Mouse (Mus musculus): ENCODE data around the gene Kansl3. TPM values are rescaled to one million over a fixed set of nuclear protein-coding genes. Genes with fewer than 3 reads are reported as not detected.

Gene Kansl3
- 10 to 100 TPM; 60.0 to 93.5 (median 78.2) TPM for total RNA-seq (2022)

GRCm38 (mm10) chr1:36368969-36369645 is at the start of gene Kansl3:
Kansl3 (minus strand) TSS chr1:36369181.
- peak; percentile 55 to 79 for DNase-seq (ENCODE audit: low spot score in 2 of 2)

- DNase-seq (ENCODE audit: low spot score in 2 of 2): no peak
Measured at GRCm38 (mm10) chr1:36404531-36404930, 35.5 kb upstream of the Kansl3 start.

GRCm38 (mm10) chr1:36401509-36401908 is 32.5 kb upstream of the Kansl3 start:
- DNase-seq (ENCODE audit: low spot score in 2 of 2): no peak

GRCm38 (mm10) chr1:36397041-36397440 is 28.1 kb upstream of the Kansl3 start:
- DNase-seq (ENCODE audit: low spot score in 2 of 2): no peak

- DNase-seq (ENCODE audit: low spot score in 2 of 2): no peak
Measured at GRCm38 (mm10) chr1:36379582-36379981, 10.6 kb upstream of the Kansl3 start.

GRCm38 (mm10) chr1:36378880-36379279 is 9.9 kb upstream of the Kansl3 start:
- DNase-seq (ENCODE audit: low spot score in 2 of 2): no peak

- DNase-seq (ENCODE audit: low spot score in 2 of 2): no peak
Measured at GRCm38 (mm10) chr1:36371934-36372845, 3.2 kb upstream of the Kansl3 start, which contains the start of gene Fer1l5. Fer1l5 (plus strand) TSS chr1:36372291.

GRCm38 (mm10) chr1:36370918-36371317 is 1.9 kb upstream of the Kansl3 start:
- no peak for DNase-seq (ENCODE audit: low spot score in 2 of 2)

- DNase-seq (ENCODE audit: low spot score in 2 of 2): peak in 1 of 2 experiments; percentile 11
Measured at GRCm38 (mm10) chr1:36368112-36368968, 641 bp downstream of the Kansl3 start.

- DNase-seq (ENCODE audit: low spot score in 2 of 2): no peak
Measured at GRCm38 (mm10) chr1:36367698-36368097, 1.3 kb downstream of the Kansl3 start.

- DNase-seq (ENCODE audit: low spot score in 2 of 2): no peak
Measured at GRCm38 (mm10) chr1:36356955-36357695, 11.9 kb downstream of the Kansl3 start.

GRCm38 (mm10) chr1:36352351-36352750 is 16.6 kb downstream of the Kansl3 start:
- peak; percentile 55 to 69 for DNase-seq (ENCODE audit: low spot score in 2 of 2)

GRCm38 (mm10) chr1:36342547-36342946 is 26.4 kb downstream of the Kansl3 start:
- no peak for DNase-seq (ENCODE audit: low spot score in 2 of 2)

GRCm38 (mm10) chr1:36332955-36333887 is 35.8 kb downstream of the Kansl3 start:
- no peak for DNase-seq (ENCODE audit: low spot score in 2 of 2)

GRCm38 (mm10) chr1:36331743-36332142 is 37.2 kb downstream of the Kansl3 start:
- no peak for DNase-seq (ENCODE audit: low spot score in 2 of 2)

- DNase-seq (ENCODE audit: low spot score in 2 of 2): peak; percentile 43 to 50
Measured at GRCm38 (mm10) chr1:36326815-36327214, 42.2 kb downstream of the Kansl3 start.

- no peak for DNase-seq (ENCODE audit: low spot score in 2 of 2)
Measured at GRCm38 (mm10) chr1:36325900-36326321, 43.1 kb downstream of the Kansl3 start.

- DNase-seq (ENCODE audit: low spot score in 2 of 2): peak; percentile 47 to 62
Measured at GRCm38 (mm10) chr1:36323746-36324448, 45.1 kb downstream of the Kansl3 start.

GRCm38 (mm10) chr1:36323076-36323475 is 45.9 kb downstream of the Kansl3 start:
- DNase-seq (ENCODE audit: low spot score in 2 of 2): no peak
